Mouse (Mus musculus): ENCODE data around the gene Ube2dnl2. TPM values are rescaled to one million over a fixed set of nuclear protein-coding genes. Genes with fewer than 3 reads are reported as not detected.

Gene Ube2dnl2
- not detected in 2 replicates for polyA plus RNA-seq (2016; fragmentation: Nextera tagmentation; extraction: Ambion mirVana)

DNA sequence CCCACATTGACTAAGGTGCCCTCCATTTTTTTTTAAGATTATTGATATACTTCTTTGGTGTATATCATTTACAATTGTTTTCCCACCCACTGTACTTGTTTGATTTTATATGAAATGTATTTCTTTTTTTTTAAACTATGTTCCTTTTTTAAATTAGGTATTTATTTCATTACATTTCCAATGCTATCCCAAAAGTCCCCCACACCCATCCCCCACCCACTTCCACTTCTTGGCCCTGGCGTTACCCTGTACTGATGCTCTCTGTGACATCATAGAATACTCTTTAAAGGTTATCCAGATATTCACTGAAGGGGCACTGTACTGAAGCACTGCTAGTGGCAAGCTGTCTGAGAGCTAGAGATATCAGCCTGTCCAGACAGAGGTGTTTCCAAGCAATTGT lies at the start of gene Ube2dnl2:
Ube2dnl2 (plus strand) TSS at position 301 of the 400 bp plus-strand sequence.
- H3K27me3 ChIP-seq = no peaks in the 10 kb centered on the region
- no peaks in the 10 kb centered on the region for H3K36me3 ChIP-seq
- no peak within 1 kb of the TSS for H3K9ac ChIP-seq (replicated peaks)
- no peak for ATAC-seq (ENCODE audit: insufficient number of reproducible peaks, insufficient read depth, low FRiP score, low TSS enrichment, low read depth)
- no peaks in the 10 kb centered on the region for H3K4me1 ChIP-seq (replicated peaks)
- WGBS = 95% methylated on average over 1 of the region's 1 CpGs
- H3K27ac ChIP-seq = no peak within 1 kb of the TSS
- no peak within 1 kb of the TSS for H3K4me3 ChIP-seq (replicated peaks)
- no peaks in the 10 kb centered on the region for H3K9me3 ChIP-seq
- no peak within 1 kb of the TSS for H3K4me2 ChIP-seq

DNA sequence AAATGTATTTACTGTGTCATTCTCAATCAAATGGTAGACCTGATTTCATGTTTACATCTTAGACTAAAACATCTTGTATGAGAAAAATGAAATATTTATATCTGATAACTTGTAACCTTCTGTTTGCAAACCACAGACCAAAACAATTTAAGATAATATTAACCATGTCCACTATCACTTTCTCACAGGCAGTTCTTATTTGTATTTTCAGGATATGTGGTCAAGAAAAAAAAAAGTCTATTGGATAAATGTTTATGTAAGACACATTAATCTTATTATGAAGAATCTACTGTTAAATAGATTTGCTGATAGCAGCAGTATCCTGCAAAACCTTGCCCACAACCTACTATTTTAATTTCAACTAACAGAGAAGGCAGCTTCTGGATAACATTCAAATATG lies 11.9 kb upstream of the Ube2dnl2 start:
- no peak overlapping the region for H3K9ac ChIP-seq (replicated peaks)
- H3K27ac ChIP-seq = no peak overlapping the region
- no peaks in the 10 kb centered on the region for H3K27me3 ChIP-seq
- no peak for ATAC-seq (ENCODE audit: insufficient number of reproducible peaks, insufficient read depth, low FRiP score, low TSS enrichment, low read depth)
- no peak overlapping the region for H3K4me3 ChIP-seq (replicated peaks)
- H3K4me2 ChIP-seq = no peak overlapping the region
- no peaks in the 10 kb centered on the region for H3K4me1 ChIP-seq (replicated peaks)
- H3K36me3 ChIP-seq = no peaks in the 10 kb centered on the region
- no peaks in the 10 kb centered on the region for H3K9me3 ChIP-seq

DNA sequence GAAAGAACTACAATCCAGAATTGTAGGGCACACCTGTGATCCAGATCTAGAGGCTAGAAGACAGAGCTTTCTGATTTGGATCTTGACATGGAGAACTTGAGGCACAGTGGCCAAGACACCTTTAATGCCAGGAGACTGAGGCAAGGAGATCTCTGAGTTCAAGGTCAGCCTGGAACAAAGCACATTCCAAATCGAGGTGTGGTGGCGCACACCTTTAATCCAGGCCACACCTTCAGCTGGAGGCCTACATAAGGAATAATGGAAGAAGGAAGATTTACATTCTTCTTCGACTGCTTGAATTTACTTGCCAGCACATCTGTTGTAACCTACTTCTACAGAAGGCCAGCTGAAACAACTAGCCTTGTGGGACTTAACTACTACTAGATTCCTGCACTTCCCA lies 9.9 kb upstream of the Ube2dnl2 start:
- no peaks in the 10 kb centered on the region for H3K9me3 ChIP-seq
- H3K27me3 ChIP-seq = no peaks in the 10 kb centered on the region
- no peak for ATAC-seq (ENCODE audit: insufficient number of reproducible peaks, insufficient read depth, low FRiP score, low TSS enrichment, low read depth)
- no peaks in the 10 kb centered on the region for H3K4me1 ChIP-seq (replicated peaks)
- WGBS = 82% methylated on average over 3 of the region's 3 CpGs
- H3K4me3 ChIP-seq (replicated peaks) = no peak overlapping the region
- H3K4me2 ChIP-seq = no peak overlapping the region
- H3K27ac ChIP-seq = no peak overlapping the region
- H3K36me3 ChIP-seq = no peaks in the 10 kb centered on the region
- no peak overlapping the region for H3K9ac ChIP-seq (replicated peaks)

DNA sequence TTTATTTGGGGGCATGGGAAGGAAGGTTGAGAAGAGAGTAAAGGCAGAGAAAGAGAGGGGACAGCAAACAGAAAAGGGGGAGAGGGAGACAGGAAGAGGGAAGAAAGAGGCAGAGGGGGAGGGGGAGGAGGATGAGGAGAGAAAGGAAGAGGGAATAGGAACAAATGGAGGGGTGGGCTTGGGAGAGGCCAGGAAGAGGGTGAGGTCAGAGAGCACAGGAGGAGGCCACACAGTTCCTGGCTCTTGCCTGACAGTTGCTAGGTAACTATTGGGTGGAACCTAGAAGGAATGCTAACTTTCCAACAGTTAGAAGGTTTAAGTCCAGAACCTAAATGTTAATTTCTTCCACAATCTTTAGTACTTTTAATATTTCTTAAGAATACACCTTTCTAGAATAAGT lies 4.0 kb upstream of the Ube2dnl2 start:
- Histone ChIP-seq H3K36me3 (no peaks in the 10 kb centered on the region), H3K27ac (no peak overlapping the region), H3K4me2 (no peak overlapping the region), H3K4me1 (replicated peaks) (no peaks in the 10 kb centered on the region), H3K4me3 (replicated peaks) (no peak overlapping the region), H3K27me3 (no peaks in the 10 kb centered on the region), H3K9me3 (no peaks in the 10 kb centered on the region), H3K9ac (replicated peaks) (no peak overlapping the region)
- ATAC-seq (ENCODE audit: insufficient number of reproducible peaks, insufficient read depth, low FRiP score, low TSS enrichment, low read depth) = no peak

DNA sequence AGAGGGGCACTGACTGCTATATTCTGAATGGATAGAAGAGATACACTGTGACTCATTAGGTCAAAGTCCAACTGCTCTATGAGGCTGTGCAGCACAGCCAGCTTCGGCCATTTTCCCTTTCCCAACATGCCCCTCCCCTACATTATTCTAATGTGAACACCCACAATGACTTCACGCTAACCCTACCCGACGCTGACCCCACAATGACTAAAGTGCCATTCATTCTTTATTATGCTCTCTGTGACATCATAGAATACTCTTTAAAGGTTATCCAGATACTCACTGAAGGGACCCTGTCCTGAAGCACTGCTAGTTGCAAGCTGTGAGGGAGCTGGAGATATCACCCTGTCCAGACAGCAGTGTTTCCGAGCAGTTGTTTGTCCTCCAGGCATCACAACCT lies 2.7 kb upstream of the Ube2dnl2 start, which contains the start of gene Ube2dnl1:
Ube2dnl1 (plus strand) TSS at position 301 of the 400 bp plus-strand sequence.
- H3K4me1 ChIP-seq (replicated peaks) = no peaks in the 10 kb centered on the region
- no peaks in the 10 kb centered on the region for H3K27me3 ChIP-seq
- H3K4me3 ChIP-seq (replicated peaks) = no peak within 1 kb of the TSS
- H3K27ac ChIP-seq = no peak within 1 kb of the TSS
- no peak for ATAC-seq (ENCODE audit: insufficient number of reproducible peaks, insufficient read depth, low FRiP score, low TSS enrichment, low read depth)
- 85% methylated on average over 5 of the region's 5 CpGs for WGBS
- H3K4me2 ChIP-seq = no peak within 1 kb of the TSS
- no peak within 1 kb of the TSS for H3K9ac ChIP-seq (replicated peaks)
- H3K9me3 ChIP-seq = no peaks in the 10 kb centered on the region
- no peaks in the 10 kb centered on the region for H3K36me3 ChIP-seq

DNA sequence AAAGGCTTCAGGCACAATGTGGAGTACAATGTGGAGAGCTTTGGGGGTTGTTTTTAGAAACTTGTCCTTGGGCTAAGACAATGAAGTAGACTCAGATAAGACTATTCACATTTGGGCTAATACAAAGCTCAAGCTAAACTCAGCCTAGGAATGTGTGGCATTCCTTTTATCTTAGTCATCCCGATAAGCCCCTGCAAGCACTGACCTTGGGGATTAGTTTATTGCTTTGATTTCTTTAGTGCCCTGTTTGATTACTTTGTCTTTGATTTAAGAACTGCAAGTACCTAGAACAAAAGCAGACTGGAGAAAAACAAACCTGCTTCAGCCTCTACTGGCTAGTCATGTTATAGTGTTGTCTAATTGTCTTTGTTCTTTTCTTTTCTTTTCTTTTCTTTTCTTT lies 47.7 kb downstream of the Ube2dnl2 start:
- Histone ChIP-seq H3K9me3 (no peaks in the 10 kb centered on the region), H3K4me1 (replicated peaks) (no peaks in the 10 kb centered on the region), H3K27me3 (no peaks in the 10 kb centered on the region), H3K9ac (replicated peaks) (no peak overlapping the region), H3K27ac (no peak overlapping the region), H3K36me3 (no peaks in the 10 kb centered on the region), H3K4me2 (no peak overlapping the region), H3K4me3 (replicated peaks) (no peak overlapping the region)
- ATAC-seq (ENCODE audit: insufficient number of reproducible peaks, insufficient read depth, low FRiP score, low TSS enrichment, low read depth) = no peak
- 33% methylated on average over 1 of the region's 1 CpGs for WGBS

Other genes starting within 250 kb of the Ube2dnl2 start
- not detected in 2 replicates for gene Ube2dnl1, start 2.6 kb upstream of the Ube2dnl2 start, polyA plus RNA-seq (2016; fragmentation: Nextera tagmentation; extraction: Ambion mirVana)